Mouse (Mus musculus) adrenal gland (tissue): Measurements from ENCODE around the gene Park7.
"Not testable (repeated sequence)": the region's sequence is repeated elsewhere in the genome, so short reads cannot be mapped to it uniquely, and the experiment has no call there.

ENCODE experiments used
- intact Hi-C: fragments of 180-260 bp; cut with DNase I; formaldehyde crosslinking; loops from one replicate; pipeline ENCODE4 v1.15.1; 2025

Park7 gene

GRCm38 (mm10) chr4:150915181-150915906 lies 1.1 kb upstream of the Park7 start:
- intact Hi-C loops: no loop called here

GRCm38 (mm10) chr4:150913743-150914142 lies 494 bp downstream of the Park7 start:
- intact Hi-C loops: no loop called here

- intact Hi-C loops: no loop called here
These were observed 3.9 kb downstream of the Park7 start for GRCm38 (mm10) chr4:150910164-150910951.

GRCm38 (mm10) chr4:150909451-150910156 lies 4.6 kb downstream of the Park7 start:
- intact Hi-C loops: no loop called here

- intact Hi-C loops: not testable (repeated sequence)
These were observed 5.7 kb downstream of the Park7 start for GRCm38 (mm10) chr4:150908512-150908911.

GRCm38 (mm10) chr4:150907099-150907498 lies 7.1 kb downstream of the Park7 start:
- intact Hi-C loops: no loop called here

GRCm38 (mm10) chr4:150903091-150903742 lies 11.0 kb downstream of the Park7 start:
- intact Hi-C loops: loop anchor here (5.0 kb wide), 1 partner anchor 51 kb away; the partner anchor contains the start of gene Errfi1

- intact Hi-C loops: loop anchor here (5.0 kb wide), 1 partner anchor 50 kb away; the partner anchor contains the start of gene Errfi1
These were observed 12.2 kb downstream of the Park7 start for GRCm38 (mm10) chr4:150902062-150902461.

- intact Hi-C loops: loop anchor here (1.0 to 5.0 kb wide), 2 partner anchors 49 to 245 kb away; partner anchors contain the start of gene Errfi1
These were observed 12.6 kb downstream of the Park7 start for GRCm38 (mm10) chr4:150901651-150902050.

- intact Hi-C loops: loop anchor here (5.0 kb wide), 1 partner anchor 48 kb away; the partner anchor contains the start of gene Errfi1
These were observed 13.8 kb downstream of the Park7 start for GRCm38 (mm10) chr4:150900486-150900885.

- intact Hi-C loops: no loop called here
These were observed 15.4 kb downstream of the Park7 start for GRCm38 (mm10) chr4:150898716-150899365.

GRCm38 (mm10) chr4:150896896-150897624 lies 17.2 kb downstream of the Park7 start:
- intact Hi-C loops: no loop called here

GRCm38 (mm10) chr4:150894718-150895501 lies 19.3 kb downstream of the Park7 start:
- intact Hi-C loops: no loop called here

- intact Hi-C loops: no loop called here
These were observed 22.9 kb downstream of the Park7 start for GRCm38 (mm10) chr4:150891308-150891707.

- intact Hi-C loops: no loop called here
These were observed 24.3 kb downstream of the Park7 start for GRCm38 (mm10) chr4:150889955-150890315.

GRCm38 (mm10) chr4:150889273-150889954 lies 24.8 kb downstream of the Park7 start:
- intact Hi-C loops: no loop called here

- intact Hi-C loops: no loop called here
These were observed 25.7 kb downstream of the Park7 start for GRCm38 (mm10) chr4:150888492-150888891.

GRCm38 (mm10) chr4:150887903-150888302 lies 26.3 kb downstream of the Park7 start:
- intact Hi-C loops: no loop called here

- intact Hi-C loops: no loop called here
These were observed 31.6 kb downstream of the Park7 start for GRCm38 (mm10) chr4:150882632-150883031.
